Mouse (Mus musculus) lung, adult 2 months (tissue): ENCODE measurements around the gene Stxbp2. TPM values are rescaled to one million over a fixed set of nuclear protein-coding genes. Genes with fewer than 3 reads are reported as not detected.

Source experiments
- DNase-seq: peaks from one replicate; pipeline ENCODE4 v3.0.0; 2022
- H3K4me1 ChIP-seq: fragments of 200-500 bp; 2 replicates; pipeline ENCODE4 v1.6.1; 2011; ENCODE audit warnings: low read length; ENCODE audit not compliant: control insufficient read depth, insufficient read depth
- H3K4me3 ChIP-seq: fragments of 200-500 bp; replicated peaks from 2 replicates; pipeline ENCODE3; 2011; ENCODE audit warnings: low read depth, mild to moderate bottlenecking, control low read depth, low read length; ENCODE audit errors: extremely low read depth
- CTCF ChIP-seq: fragments of 200-500 bp; IDR thresholded peaks from 2 replicates; pipeline ENCODE4 v1.5.1; 2011; ENCODE audit warnings: mild to moderate bottlenecking, low read length, control low read depth; ENCODE audit not compliant: insufficient read depth
- POLR2A ChIP-seq: fragments of 200-500 bp; IDR thresholded peaks from 2 replicates; pipeline ENCODE4 v1.6.1; 2011; ENCODE audit warnings: low read depth, mild to moderate bottlenecking, control low read depth, low read length, borderline replicate concordance; ENCODE audit errors: extremely low read depth
- WGBS: fragments of 180-500 bp; shearing (Covaris S2); methylation state at CpG from one replicate; pipeline ENCODE4 v1.1.7; 2018; 5-methylcytosine and 5-hydroxymethylcytosine counted together
- polyA plus RNA-seq: library from polyadenylated mRNA; depleted of rRNA; stranded (reverse); fragments of >200 nt; gene quantifications from 2 replicates; pipeline ENCODE4 v1.2.3, GENCODE M21; 2012

The Stxbp2 gene
- polyA plus RNA-seq, 1 experiment, result 153 TPM

DNA sequence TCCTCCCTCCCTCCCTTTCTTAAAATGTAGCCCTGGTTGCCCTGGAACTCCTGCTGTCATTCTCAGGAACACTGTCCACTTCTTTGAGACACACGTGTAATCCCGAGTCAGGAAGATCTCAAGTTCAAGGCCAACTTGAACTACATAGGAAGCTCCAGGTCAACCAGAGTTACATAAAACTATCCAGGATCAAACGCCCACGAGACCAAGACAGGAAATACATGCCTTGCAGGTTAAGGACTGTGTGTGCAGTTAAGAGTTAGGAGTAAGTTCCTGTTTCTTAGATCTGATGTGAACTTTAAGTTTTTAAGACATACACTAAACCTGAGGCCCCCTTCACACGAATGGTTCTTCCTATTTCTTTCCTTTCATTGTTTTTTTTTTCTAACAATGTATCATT is 3.8 kb upstream of the Stxbp2 start:
- WGBS, result 31% methylated on average over 5 of the region's 5 CpGs
- Histone ChIP-seq H3K4me1 (no peaks in the 10 kb centered on the region), H3K4me3 (no peak overlapping the region)
- TF ChIP-seq POLR2A (no peak), CTCF (no peak)
- DNase-seq, result no peak

- Histone ChIP-seq H3K4me1 (no peaks in the 10 kb centered on the region), H3K4me3 (no peak overlapping the region)
- DNase-seq, result no peak
- TF ChIP-seq POLR2A (no peak), CTCF (no peak)
- WGBS, result 28% methylated on average over 5 of the region's 5 CpGs
These were observed 2.7 kb upstream of the Stxbp2 start for GRCm38 (mm10) chr8:3628014-3628413.

DNA sequence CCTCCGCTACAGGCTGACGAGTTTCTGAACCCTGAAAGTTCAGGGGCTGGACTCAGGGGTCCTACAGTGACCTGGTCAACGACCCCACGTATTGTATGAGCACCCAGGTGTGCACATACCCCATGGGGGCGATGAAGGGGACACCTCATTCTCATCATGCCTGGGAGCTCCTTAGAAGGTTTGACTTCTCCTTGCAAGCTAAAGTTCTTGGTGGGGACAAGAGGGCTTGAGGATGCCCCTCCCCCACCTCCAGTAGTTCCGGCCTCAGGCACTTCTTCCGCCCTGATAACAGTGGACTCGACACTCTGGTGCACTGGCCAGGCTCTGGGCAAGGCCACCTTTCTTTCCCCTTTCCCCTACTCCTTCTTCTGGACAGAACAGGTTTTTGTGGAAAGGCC is 722 bp downstream of the Stxbp2 start:
- peak; percentile 24 for DNase-seq
- Histone ChIP-seq H3K4me3 (peak overlapping the region; percentile 81), H3K4me1 (no peaks in the 10 kb centered on the region)
- no peak for TF ChIP-seq CTCF
- TF ChIP-seq POLR2A, result no peak
- 9% methylated on average over 8 of the region's 8 CpGs for WGBS

- WGBS, result 18% methylated on average over 5 of the region's 5 CpGs
- DNase-seq, result peak; percentile 58
- Histone ChIP-seq H3K4me1 (no peaks in the 10 kb centered on the region), H3K4me3 (no peak overlapping the region)
- TF ChIP-seq CTCF (peak; percentile 36; the same call in 1 of the 2 replicates), POLR2A (no peak)
These were observed 15.0 kb downstream of the Stxbp2 start for GRCm38 (mm10) chr8:3645804-3646203.

DNA sequence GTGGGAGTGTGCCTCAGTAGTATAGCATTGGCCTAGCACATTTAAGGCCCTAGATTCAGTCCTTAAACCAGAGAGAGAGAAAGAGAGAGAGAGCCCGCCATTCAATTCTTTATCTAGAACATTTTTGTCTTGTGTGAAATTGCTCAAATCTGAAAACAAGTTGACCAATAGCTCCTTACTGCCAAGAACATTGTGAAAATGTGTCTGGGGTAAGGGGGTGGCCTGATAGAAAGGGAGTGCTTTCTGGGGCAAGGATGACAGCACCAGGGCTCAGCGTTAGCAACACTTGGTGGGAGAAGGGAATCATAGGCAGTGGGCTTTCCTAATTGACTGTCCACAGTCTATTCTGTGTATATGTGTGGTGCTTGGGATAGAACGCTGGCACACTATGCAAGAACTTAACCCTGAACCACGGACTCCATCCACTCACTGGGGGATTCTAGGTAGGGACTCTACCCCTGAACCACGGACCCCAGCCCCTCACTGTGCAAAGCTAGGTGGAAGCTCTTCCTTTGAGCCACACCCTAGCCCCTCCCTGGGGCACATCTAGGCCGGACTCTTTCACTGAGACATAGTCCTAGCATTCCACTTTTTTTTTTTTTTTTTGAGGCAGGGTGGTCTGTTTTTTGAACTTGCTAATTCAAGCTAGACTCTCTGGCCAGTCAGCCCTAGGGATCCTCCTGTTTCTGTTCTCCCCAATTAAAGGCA is 16.2 kb downstream of the Stxbp2 start:
- Histone ChIP-seq H3K4me1 (no peaks in the 10 kb centered on the region), H3K4me3 (no peak overlapping the region)
- no peak for TF ChIP-seq POLR2A
- TF ChIP-seq CTCF, result no peak
- DNase-seq, result no peak
- 70% methylated on average over 6 of the region's 6 CpGs for WGBS

- no peak overlapping the region for H3K4me3 ChIP-seq
- no peaks in the 10 kb centered on the region for H3K4me1 ChIP-seq
- WGBS, result 66% methylated on average over 4 of the region's 4 CpGs
- TF ChIP-seq CTCF (no peak), POLR2A (no peak)
- no peak for DNase-seq
These were observed 16.8 kb downstream of the Stxbp2 start for GRCm38 (mm10) chr8:3647561-3647960.

DNA sequence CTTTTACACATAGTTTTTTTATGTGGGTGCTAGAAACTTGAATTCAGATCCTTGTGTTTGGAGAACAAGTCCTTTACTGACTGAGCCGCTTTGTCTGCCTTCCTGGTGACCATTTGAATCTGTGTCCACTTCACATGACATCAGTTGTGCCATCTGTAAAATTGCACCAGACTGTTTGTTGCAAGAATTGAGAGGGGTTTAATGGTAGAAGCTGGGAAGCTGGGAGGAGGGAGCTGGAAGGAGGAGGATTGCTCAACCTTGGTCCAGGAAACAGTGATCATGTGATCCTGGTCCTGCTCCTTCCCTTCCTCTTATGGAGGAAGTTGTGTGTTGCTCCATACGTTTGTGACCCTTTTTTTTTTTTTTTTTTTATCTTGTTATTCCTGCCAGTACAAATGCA is 17.5 kb downstream of the Stxbp2 start:
- H3K4me3 ChIP-seq, result no peak overlapping the region
- 55% methylated on average over 2 of the region's 2 CpGs for WGBS
- no peaks in the 10 kb centered on the region for H3K4me1 ChIP-seq
- no peak for DNase-seq
- TF ChIP-seq POLR2A, result no peak
- TF ChIP-seq CTCF, result no peak

DNA sequence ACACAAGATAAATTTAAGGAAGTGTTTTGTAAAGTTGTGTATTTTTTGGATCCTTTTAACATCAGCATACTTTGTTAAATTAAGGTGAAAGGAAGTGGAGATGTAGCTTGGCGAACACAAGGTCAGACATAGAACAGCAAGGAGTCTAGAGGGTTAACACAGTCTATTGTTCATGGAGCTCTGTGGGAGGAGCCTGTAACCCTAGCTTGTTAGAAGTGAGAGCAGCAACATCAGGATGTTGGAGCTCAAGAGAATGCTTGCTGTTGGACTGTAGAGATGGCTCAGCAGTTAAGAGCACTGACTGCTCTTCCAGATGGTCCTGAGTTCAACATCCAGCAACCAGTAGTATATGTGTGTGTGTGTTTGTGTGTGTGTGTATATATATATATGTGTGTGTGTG is 18.2 kb downstream of the Stxbp2 start:
- DNase-seq, result no peak
- Histone ChIP-seq H3K4me1 (no peaks in the 10 kb centered on the region), H3K4me3 (no peak overlapping the region)
- 29% methylated on average over 1 of the region's 1 CpGs for WGBS
- no peak for TF ChIP-seq CTCF
- TF ChIP-seq POLR2A, result no peak

DNA sequence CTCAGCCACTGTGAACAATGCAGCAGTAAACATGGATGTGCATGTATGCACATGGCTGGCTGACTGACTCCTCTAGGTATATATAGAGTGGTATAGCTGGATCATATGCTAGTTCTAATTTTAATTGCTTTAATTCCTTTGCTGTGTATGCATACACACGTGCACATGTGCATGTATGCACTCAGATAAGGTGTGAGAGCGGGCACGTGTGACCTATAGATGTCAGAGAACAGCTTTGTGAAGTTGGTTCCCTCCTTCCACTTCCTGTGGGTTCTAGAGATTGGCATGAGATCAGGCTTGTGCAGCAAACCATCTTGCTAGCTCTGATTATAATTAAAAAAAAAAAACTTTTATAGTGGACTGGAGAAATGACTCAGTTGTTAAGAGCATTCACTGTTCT is 22.1 kb downstream of the Stxbp2 start:
- TF ChIP-seq CTCF, result no peak
- no peak for TF ChIP-seq POLR2A
- H3K4me1 ChIP-seq, result no peaks in the 10 kb centered on the region
- H3K4me3 ChIP-seq, result no peak overlapping the region
- 56% methylated on average over 3 of the region's 3 CpGs for WGBS
- no peak for DNase-seq

DNA sequence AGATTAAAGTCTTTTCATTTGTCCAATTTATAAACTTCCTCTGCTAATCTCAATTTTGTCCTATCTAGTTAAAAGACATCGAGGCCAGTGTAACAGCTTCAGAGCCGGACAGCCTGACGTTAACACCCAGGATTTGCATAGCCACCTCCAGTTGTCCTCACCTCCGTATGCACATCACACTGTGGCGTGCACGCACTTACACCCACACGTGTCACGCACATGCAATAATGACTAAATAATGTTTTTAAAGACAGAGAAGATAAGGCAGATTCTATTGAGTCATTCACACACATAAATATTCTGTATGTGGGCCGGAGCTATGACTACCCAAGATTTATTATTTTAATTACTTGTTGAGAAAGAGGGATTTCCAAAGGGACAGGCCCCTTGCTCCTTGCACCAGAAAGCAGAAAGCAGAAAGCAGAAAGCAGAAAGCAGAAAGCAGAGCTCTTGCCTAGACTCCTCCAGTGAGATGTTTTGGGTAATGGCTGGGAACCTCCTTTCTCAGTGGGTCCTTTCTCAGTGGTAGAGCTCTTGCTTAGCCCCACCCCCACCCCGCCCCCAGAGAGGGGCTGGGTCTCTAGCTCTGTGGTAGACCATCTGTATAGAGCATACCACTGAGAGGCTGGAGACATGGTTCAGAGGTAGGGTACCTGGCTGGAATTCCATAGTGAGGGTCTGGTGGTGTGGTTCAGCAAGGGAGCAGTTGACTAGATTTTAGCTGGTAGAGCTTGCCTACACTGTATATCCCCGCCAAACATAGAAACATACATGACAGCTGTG is 24.2 kb downstream of the Stxbp2 start:
- DNase-seq, result no peak
- no peak overlapping the region for H3K4me3 ChIP-seq
- no peaks in the 10 kb centered on the region for H3K4me1 ChIP-seq
- WGBS, result 64% methylated on average over 11 of the region's 11 CpGs
- no peak for TF ChIP-seq CTCF
- TF ChIP-seq POLR2A, result no peak
